Mouse (Mus musculus): ENCODE results near the gene Nudt22.

- TF ChIP-seq CTCF (IDR thresholded peaks at IDR 0.05; ENCODE audit: low read depth, low read length): no peak
- no peak for TF ChIP-seq POLR2A (IDR thresholded peaks at IDR 0.05; ENCODE audit: borderline replicate concordance, low read depth, low read length)
Observed at GRCm38 (mm10) chr19:6949532-6949931, 46.4 kb downstream of the Nudt22 start.
